Comparison of ENCODE assay signal across 9 mouse cellular contexts in genomic region chr8:92850239-92850638, GRCm38 (mm10). TPM values are rescaled to one million over a fixed set of nuclear protein-coding genes. Genes with fewer than 3 reads are reported as not detected.
DNase-seq lines count a peak whose midpoint lies in the region; ATAC-seq lines count a peak whose summit lies in the region.
"Had no signal": no experiment of that assay in that cellular context is flagged by ENCODE, and none has a peak within 500 bp of the region (broad histone marks: within the 10 kb centered on the region; RNA-seq: fewer than 3 reads in every experiment).

No protein-coding gene starts in this region.

- ATAC-seq in forebrain, embryonic 16.5 days: peak; percentile 89

- DNase-seq in spleen, postnatal 36 days (ENCODE audit: low spot score in 2 of 2): peak; percentile 11 to 16
- DNase-seq in spleen, adult 12 weeks (ENCODE audit: low spot score): no peak
- peak; percentile 89 to 90 for DNase-seq in heart, postnatal 36 days
- DNase-seq in layer of hippocampus, adult 8-10 months (ENCODE audit: low spot score in 2 of 2): peak; percentile 85 to 91
- DNase-seq in lung, postnatal 25 days (ENCODE audit: low spot score): peak; percentile 76
- DNase-seq in telencephalon, adult 2 months (ENCODE audit: low read depth, low spot score): peak; percentile 70
- DNase-seq in natural killer cell, adult 2 months (ENCODE audit: low spot score in 2 of 2): no peak

- no peak overlapping the region for H3K4me2 ChIP-seq in forebrain, embryonic 16.5 days (ENCODE audit: low read length)

- no peak overlapping the region for H3K4me3 ChIP-seq in forebrain, embryonic 16.5 days (replicated peaks; ENCODE audit: low read length)

- H3K27ac ChIP-seq in forebrain, embryonic 16.5 days (ENCODE audit: low read length): no peak overlapping the region

- H3K9ac ChIP-seq in forebrain, embryonic 16.5 days (replicated peaks; ENCODE audit: low read depth, low read length): no peak overlapping the region

- no peaks in the 10 kb centered on the region; the same call in 1 of the 2 replicates for H3K27me3 ChIP-seq in forebrain, embryonic 16.5 days (replicated peaks; ENCODE audit: control insufficient read depth, insufficient read depth, low read length)

- H3K36me3 ChIP-seq in forebrain, embryonic 16.5 days (ENCODE audit: control insufficient read depth, insufficient read depth): no peaks in the 10 kb centered on the region
- H3K36me3 ChIP-seq: G1E had no signal

- intact Hi-C loops in heart, postnatal 36 days (cut with DNase I): no loop called here

- H3K4me1 ChIP-seq in forebrain, embryonic 16.5 days (replicated peaks; ENCODE audit: control insufficient read depth, insufficient read depth, low read length): peaks cover 14% of the 10 kb centered on the region

- H3K9me3 ChIP-seq in forebrain, embryonic 16.5 days (ENCODE audit: control insufficient read depth, low read length): no peaks in the 10 kb centered on the region

- 58% methylated on average over 4 of the region's 4 CpGs for WGBS in forebrain, embryonic 16.5 days

RNA-seq across cellular contexts. Expression of gene Lpcat2, which starts 4.9 kb away (rescaled TPM):
- polyA plus RNA-seq in forebrain, embryonic 16.5 days (2015; fragmentation: Nextera tagmentation; extraction: Ambion mirVana): 5.5 and 7.3 TPM in 2 replicates
- total RNA-seq in heart, postnatal 36 days (2021): 1 to 10 TPM; 1.2 to 1.6 TPM
- total RNA-seq in layer of hippocampus, adult 8-10 months (2022): 10 to 100 TPM in 3 of 4 experiments, 1 to 10 TPM in 1; 8.8 to 18.9 (median 13.6) TPM
- polyA plus RNA-seq: G1E had no signal

RNA-seq across cellular contexts. Expression of gene Mmp2, which starts 23.1 kb away (rescaled TPM):
- 10.3 and 16.8 TPM in 2 replicates for polyA plus RNA-seq in forebrain, embryonic 16.5 days (2015; fragmentation: Nextera tagmentation; extraction: Ambion mirVana)
- total RNA-seq in heart, postnatal 36 days (2021): 10 to 100 TPM; 86.1 to 91.7 TPM
- 1 to 10 TPM; 2.0 to 4.5 (median 2.4) TPM for total RNA-seq in layer of hippocampus, adult 8-10 months (2022)
- polyA plus RNA-seq: G1E had no signal

RNA-seq across cellular contexts. Expression of gene Capns2, which starts 51.0 kb away (rescaled TPM):
- 0.25 TPM in 1 of 2 replicates, not detected in the other for polyA plus RNA-seq in forebrain, embryonic 16.5 days (2015; fragmentation: Nextera tagmentation; extraction: Ambion mirVana)
- total RNA-seq in heart, postnatal 36 days (2021): not detected
- 1 to 10 TPM; 1.1 to 1.8 (median 1.4) TPM for total RNA-seq in layer of hippocampus, adult 8-10 months (2022)
- total RNA-seq: G1E had no signal
- polyA plus RNA-seq: G1E had no signal

Comparison
In these comparisons a context has a peak if more than half of its experiments do, and no peak if none do; other contexts are left out.
1. DNase-seq: peak in spleen, postnatal 36 days (2 of 2), heart, postnatal 36 days (2 of 2), layer of hippocampus, adult 8-10 months (2 of 2), lung, postnatal 25 days (single experiment) and telencephalon, adult 2 months (single experiment); none in spleen, adult 12 weeks (single experiment) and natural killer cell, adult 2 months (0 of 2).
2. RNA of gene Mmp2, which starts 23.1 kb away (total RNA-seq): 86.1 to 91.7 TPM in heart, postnatal 36 days; 2.0 to 4.5 TPM in layer of hippocampus, adult 8-10 months; every median in the first group is over 10 times any median in the second.